Mouse (Mus musculus): ENCODE measurements around the gene Maml3.

Maml3 gene

GRCm38 (mm10) chr3:51879211-51879610, 225.7 kb downstream of the Maml3 start:
- in situ Hi-C loops (cut with MboI, MseI): no loop called here

- in situ Hi-C loops (cut with MboI, MseI): no loop called here
Measured at GRCm38 (mm10) chr3:51878577-51878976, 226.3 kb downstream of the Maml3 start.

- in situ Hi-C loops (cut with MboI, MseI): no loop called here
Measured at GRCm38 (mm10) chr3:51876729-51877128, 228.1 kb downstream of the Maml3 start.

- in situ Hi-C loops (cut with MboI, MseI): no loop called here
Measured at GRCm38 (mm10) chr3:51875629-51876028, 229.2 kb downstream of the Maml3 start.

- in situ Hi-C loops (cut with MboI, MseI): no loop called here
Measured at GRCm38 (mm10) chr3:51874252-51874651, 230.6 kb downstream of the Maml3 start.

DNA sequence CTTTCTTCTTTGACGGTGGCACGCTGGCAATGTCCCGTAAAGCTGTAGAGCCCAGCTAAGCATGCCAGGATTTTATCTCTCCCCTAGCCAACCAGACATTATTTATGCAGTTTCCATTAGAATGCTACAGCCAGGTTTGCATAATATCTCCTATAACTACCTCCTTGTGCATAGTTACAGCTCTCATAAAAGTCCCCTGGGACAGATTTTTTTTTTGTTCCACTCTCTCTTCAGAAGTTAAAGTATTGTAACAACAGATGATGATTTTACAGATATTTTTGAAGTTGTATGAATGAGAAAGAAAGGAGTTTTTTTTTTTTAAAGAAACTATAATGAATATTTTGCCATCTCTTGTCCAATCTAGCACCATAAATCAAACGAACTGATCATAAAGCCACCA, 232.1 kb downstream of the Maml3 start:
- in situ Hi-C loops (cut with MboI, MseI): no loop called here

DNA sequence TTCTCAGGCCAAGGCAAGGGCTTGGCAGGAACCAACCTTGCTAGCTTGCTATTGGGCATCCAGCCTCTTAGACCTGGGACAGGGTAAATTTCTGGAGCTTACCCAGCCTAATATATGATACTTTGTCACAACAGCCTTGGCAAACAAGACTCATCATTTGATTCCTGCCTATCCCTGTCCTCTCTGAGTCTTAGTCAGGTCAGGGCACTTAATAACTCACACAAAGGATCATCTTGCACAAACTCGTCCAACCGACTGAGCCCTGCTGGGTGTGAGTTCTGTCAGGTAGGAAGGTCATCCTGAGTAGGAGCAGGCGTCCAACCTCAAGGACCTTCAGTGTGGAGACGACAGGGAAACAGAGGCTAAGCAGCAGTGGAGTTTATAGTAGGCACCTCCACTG, 233.5 kb downstream of the Maml3 start:
- in situ Hi-C loops (cut with MboI, MseI): no loop called here

GRCm38 (mm10) chr3:51869980-51870379, 234.9 kb downstream of the Maml3 start:
- in situ Hi-C loops (cut with MboI, MseI): no loop called here

DNA sequence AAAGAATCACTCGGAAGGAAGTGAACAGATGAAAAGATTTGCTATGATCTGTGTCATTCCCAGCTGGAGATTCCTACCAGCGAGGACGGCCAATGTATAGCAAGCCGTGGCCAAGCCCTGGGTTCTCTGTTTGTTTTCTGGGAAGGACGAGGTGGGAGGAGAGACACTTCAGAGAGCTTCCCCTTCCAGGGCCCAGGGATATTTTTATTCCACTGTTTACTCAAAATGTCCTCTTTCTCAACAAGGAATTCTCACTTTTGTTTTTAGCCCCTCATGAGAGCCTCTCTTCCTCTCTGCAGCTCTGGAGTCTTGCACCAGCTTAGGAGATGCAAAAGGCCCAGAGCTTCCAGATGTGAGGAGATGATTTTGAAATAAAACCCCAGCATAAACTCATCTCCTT, 236.0 kb downstream of the Maml3 start:
- in situ Hi-C loops (cut with MboI, MseI): no loop called here

- in situ Hi-C loops (cut with MboI, MseI): no loop called here
Measured at GRCm38 (mm10) chr3:51866446-51866845, 238.4 kb downstream of the Maml3 start.

GRCm38 (mm10) chr3:51861631-51862030, 243.2 kb downstream of the Maml3 start:
- in situ Hi-C loops (cut with MboI, MseI): no loop called here

DNA sequence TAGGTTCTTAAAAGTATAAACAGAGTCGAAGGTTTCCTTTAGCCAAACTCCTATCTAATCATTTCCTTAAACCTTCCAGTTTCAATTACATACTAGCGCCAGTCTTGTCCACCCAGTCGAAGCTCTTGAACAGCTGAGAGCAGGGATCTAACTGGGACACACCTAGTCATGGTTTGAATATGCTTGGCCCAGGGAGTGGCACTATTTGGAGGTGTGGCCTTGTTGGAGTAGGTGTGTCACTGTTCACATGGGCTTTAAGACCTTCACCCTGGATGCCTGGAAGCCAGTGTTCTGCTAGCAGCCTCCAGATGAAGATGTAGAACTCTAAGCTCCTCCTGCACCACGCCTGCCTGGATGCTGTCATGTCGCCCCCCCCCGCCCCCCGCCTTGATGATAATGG, 244.4 kb downstream of the Maml3 start:
- in situ Hi-C loops (cut with MboI, MseI): no loop called here

DNA sequence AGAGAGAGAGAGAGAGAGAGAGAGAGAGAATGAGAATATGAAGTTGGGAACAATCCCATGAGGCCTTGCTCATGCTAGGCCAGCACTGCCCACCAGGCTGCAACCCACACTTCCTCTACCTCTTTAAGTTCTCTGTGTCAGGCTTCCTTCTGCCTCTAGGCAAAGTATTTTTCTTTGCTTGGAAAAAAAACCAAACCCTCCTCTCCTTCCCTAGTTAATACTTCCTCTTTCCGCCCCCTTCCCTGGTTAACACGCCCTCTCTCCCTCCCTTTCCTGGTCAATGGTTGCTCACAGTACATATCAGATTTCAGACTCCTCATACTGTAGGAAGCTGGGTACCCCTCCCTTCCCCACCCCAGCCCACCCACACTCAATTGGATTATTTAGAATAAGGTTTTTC, 245.7 kb downstream of the Maml3 start:
- in situ Hi-C loops (cut with MboI, MseI): no loop called here

DNA sequence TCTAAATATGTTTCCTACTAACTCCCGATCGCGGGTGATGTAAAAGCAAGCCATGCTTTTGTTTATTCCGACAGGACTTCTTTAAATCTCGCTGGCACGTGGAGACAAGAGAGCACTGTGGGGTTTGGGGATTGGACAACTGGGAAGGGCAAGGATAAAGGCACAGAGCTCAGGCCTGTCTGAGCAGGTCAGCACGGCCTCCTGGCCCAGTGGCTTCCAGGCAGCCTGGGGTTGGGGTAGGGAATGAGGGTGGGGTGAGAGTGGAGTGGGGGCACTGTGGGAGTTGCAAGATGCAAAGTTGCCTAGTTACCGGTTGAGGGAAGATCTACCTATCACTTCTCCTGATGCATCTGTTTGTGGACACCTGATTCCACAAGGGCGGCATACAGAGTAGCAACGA, 250.7 kb downstream of the Maml3 start:
- in situ Hi-C loops (cut with MboI, MseI): no loop called here

DNA sequence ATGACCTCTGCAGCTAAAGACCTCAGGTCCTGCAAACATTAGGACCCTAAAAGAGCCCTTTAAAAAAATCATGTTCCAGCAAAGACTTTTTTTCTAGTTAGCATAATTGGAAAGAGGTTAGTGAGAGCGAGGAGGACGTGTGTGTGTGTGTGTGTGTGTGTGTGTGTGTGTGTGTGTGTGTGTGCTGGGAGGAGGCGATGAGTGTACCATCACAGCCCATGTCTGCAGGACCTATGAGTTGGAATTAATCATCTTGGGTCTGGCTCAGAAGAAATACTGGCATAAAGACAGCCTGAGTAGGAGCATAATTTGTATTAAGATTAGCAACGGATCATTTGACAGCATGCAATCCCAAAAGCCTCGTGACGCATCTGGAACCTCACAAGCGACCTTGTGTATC, 251.3 kb downstream of the Maml3 start:
- in situ Hi-C loops (cut with MboI, MseI): no loop called here

- in situ Hi-C loops (cut with MboI, MseI): no loop called here
Measured at GRCm38 (mm10) chr3:51852692-51853091, 252.2 kb downstream of the Maml3 start.

- in situ Hi-C loops (cut with MboI, MseI): no loop called here
Measured at GRCm38 (mm10) chr3:51851596-51851995, 253.3 kb downstream of the Maml3 start.

DNA sequence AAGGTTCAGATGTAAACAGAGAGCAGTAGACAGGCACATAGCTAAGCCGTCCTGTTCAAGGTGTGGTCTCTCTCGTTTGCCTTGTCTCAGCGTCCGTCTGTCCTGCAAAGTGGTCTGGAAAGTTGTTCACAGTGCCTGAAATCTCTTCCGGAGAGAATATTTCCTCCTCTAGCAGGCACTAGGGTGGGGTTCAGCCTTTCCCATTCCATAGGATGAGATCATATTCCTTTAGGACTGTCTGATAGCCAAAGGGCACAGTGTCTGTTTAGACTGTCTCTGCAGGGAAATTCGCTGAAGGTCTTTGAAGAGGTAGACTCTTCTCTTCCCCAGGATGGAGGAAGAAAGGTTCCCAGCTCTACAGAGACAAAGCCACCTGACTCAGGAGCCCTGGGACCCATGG, 255.4 kb downstream of the Maml3 start:
- in situ Hi-C loops (cut with MboI, MseI): no loop called here

- in situ Hi-C loops (cut with MboI, MseI): no loop called here
Measured at GRCm38 (mm10) chr3:51847262-51847661, 257.6 kb downstream of the Maml3 start.

DNA sequence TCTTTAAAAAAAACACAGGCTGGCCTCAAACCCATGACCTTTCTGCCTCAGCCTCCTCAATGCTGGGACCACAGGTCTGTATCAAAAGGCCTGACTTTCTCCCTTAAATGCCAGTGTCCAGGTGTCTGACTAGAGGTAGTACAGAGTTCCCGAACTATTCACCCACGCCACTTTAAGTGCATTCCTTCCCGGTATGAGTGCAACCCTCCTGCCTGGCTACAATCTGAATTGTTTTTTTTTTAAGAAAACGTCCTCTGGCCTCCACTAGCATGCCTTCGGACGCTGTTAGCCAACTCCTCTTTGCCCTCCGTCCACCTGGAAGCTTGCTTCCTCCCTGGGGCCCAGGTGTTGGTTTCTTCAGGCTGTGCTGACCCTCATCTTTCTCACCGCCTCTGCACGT, 260.6 kb downstream of the Maml3 start:
- in situ Hi-C loops (cut with MboI, MseI): no loop called here

- in situ Hi-C loops (cut with MboI, MseI): no loop called here
Measured at GRCm38 (mm10) chr3:51842140-51842539, 262.7 kb downstream of the Maml3 start.

DNA sequence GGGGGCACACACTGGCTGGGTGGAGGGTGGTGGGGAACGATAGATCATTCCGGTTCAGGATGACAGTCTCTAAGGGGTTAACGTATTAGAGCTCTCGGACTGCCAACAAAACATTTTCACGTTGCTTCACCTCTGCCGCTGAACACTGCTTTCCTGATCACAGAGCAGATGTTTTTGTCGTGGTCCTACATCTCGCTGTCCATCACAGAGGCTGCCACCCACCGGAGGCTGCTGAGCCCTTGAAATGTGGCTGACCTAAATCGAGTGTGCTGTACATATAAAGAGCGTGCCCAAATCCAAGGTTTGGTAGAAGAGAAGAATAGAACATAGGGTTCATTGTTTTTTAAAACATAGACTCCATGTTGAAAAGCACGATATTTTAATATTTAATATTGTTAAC, 263.3 kb downstream of the Maml3 start:
- in situ Hi-C loops (cut with MboI, MseI): no loop called here

GRCm38 (mm10) chr3:51841177-51841576, 263.7 kb downstream of the Maml3 start:
- in situ Hi-C loops (cut with MboI, MseI): no loop called here

GRCm38 (mm10) chr3:51840095-51840805, 264.6 kb downstream of the Maml3 start:
- in situ Hi-C loops (cut with MboI, MseI): no loop called here
